Comparison of ENCODE assay signal across 19 mouse cellular contexts in genomic region chr10:95725349-95725748, GRCm38 (mm10). TPM values are rescaled to one million over a fixed set of nuclear protein-coding genes. Genes with fewer than 3 reads are reported as not detected.
DNase-seq lines count a peak whose midpoint lies in the region; ATAC-seq and TF ChIP-seq lines count a peak whose summit lies in the region.
"Had no signal": no experiment of that assay in that cellular context is flagged by ENCODE, and none has a peak within 500 bp of the region (broad histone marks: within the 10 kb centered on the region; RNA-seq: fewer than 3 reads in every experiment).

No protein-coding gene starts in this region.

- H3K27me3 ChIP-seq in kidney, embryonic 14.5 days (ENCODE audit: control insufficient read depth, insufficient read depth, low read length) = no peaks in the 10 kb centered on the region
- no peaks in the 10 kb centered on the region for H3K27me3 ChIP-seq in limb, embryonic 14.5 days (ENCODE audit: control insufficient read depth, insufficient read depth, low read length)
- H3K27me3 ChIP-seq in forebrain, embryonic 13.5 days = no peaks in the 10 kb centered on the region
- H3K27me3 ChIP-seq: lung, embryonic 15.5 days had no signal

- no peak for TF ChIP-seq POLR2A in limb, embryonic 14.5 days (IDR thresholded peaks at IDR 0.05; ENCODE audit: borderline replicate concordance, extremely low read depth, insufficient read depth, insufficient read length)

- H3K9me3 ChIP-seq in kidney, embryonic 14.5 days (ENCODE audit: control insufficient read depth, low read length) = no peaks in the 10 kb centered on the region
- no peaks in the 10 kb centered on the region for H3K9me3 ChIP-seq in limb, embryonic 14.5 days (ENCODE audit: control insufficient read depth, low read length)
- H3K9me3 ChIP-seq in forebrain, embryonic 13.5 days (replicated peaks) = no peaks in the 10 kb centered on the region
- H3K9me3 ChIP-seq: heart, embryonic 10.5 days; lung, embryonic 15.5 days; megakaryocyte, embryonic 14.5 days had no signal

- H3K4me1 ChIP-seq in kidney, embryonic 14.5 days (ENCODE audit: control insufficient read depth, insufficient read depth, low read length) = peaks cover 3% of the 10 kb centered on the region; the same call in 1 of the 2 replicates
- H3K4me1 ChIP-seq in limb, embryonic 14.5 days (ENCODE audit: control insufficient read depth, insufficient read depth, low read length) = peaks cover 34% of the 10 kb centered on the region
- H3K4me1 ChIP-seq in forebrain, embryonic 13.5 days = peaks cover 7% of the 10 kb centered on the region; the same call in 1 of the 2 replicates

- peak overlapping the region; percentile 90 for H3K27ac ChIP-seq in gastrocnemius, adult 2 months
- H3K27ac ChIP-seq in kidney, embryonic 14.5 days (ENCODE audit: low read depth, low read length) = peak overlapping the region; percentile 82; the same call in 1 of the 2 replicates
- peak overlapping the region; percentile 74 for H3K27ac ChIP-seq in limb, embryonic 14.5 days (replicated peaks; ENCODE audit: low read depth, low read length)
- no peak overlapping the region for H3K27ac ChIP-seq in forebrain, embryonic 13.5 days

- DNase-seq in gastrocnemius, adult 2 months = no peak
- DNase-seq in gastrocnemius, postnatal 4 days (ENCODE audit: low spot score in 2 of 2) = no peak
- no peak for DNase-seq in kidney, adult 11 months
- DNase-seq in adipocyte (ENCODE audit: low spot score) = peak; percentile 52
- DNase-seq in limb, embryonic 14.5 days (ENCODE audit: low spot score) = no peak
- DNase-seq in right cerebral cortex, postnatal 14 days = no peak
- DNase-seq: embryo, embryonic 11 days; thymus, adult 18-20 months had no signal

- ATAC-seq in kidney, embryonic 14.5 days (ENCODE audit: low FRiP score, low TSS enrichment) = no peak
- ATAC-seq in limb, embryonic 14.5 days (ENCODE audit: low FRiP score, low read depth) = no peak
- no peak for ATAC-seq in forebrain, embryonic 13.5 days

- no peaks in the 10 kb centered on the region for H3K36me3 ChIP-seq in kidney, embryonic 14.5 days (ENCODE audit: control insufficient read depth, insufficient read depth, low read length)
- H3K36me3 ChIP-seq in limb, embryonic 14.5 days (ENCODE audit: control insufficient read depth, insufficient read depth, low read length) = no peaks in the 10 kb centered on the region
- no peaks in the 10 kb centered on the region for H3K36me3 ChIP-seq in forebrain, embryonic 13.5 days (ENCODE audit: poor library complexity, severe bottlenecking)
- H3K36me3 ChIP-seq: heart, embryonic 10.5 days; lung, embryonic 15.5 days had no signal

- no peak overlapping the region for H3K4me2 ChIP-seq in kidney, embryonic 14.5 days (replicated peaks; ENCODE audit: low read depth, low read length)
- H3K4me2 ChIP-seq in limb, embryonic 14.5 days (replicated peaks; ENCODE audit: low read depth, low read length, severe bottlenecking) = peak overlapping the region; percentile 17; the same call in 1 of the 2 replicates
- no peak overlapping the region for H3K4me2 ChIP-seq in forebrain, embryonic 13.5 days
- H3K4me2 ChIP-seq: lung, embryonic 15.5 days had no signal

- peak overlapping the region; percentile 51 for H3K4me3 ChIP-seq in gastrocnemius, adult 2 months
- no peak overlapping the region for H3K4me3 ChIP-seq in kidney, embryonic 14.5 days (ENCODE audit: low read length)
- H3K4me3 ChIP-seq in limb, embryonic 14.5 days (replicated peaks; ENCODE audit: low read length) = no peak overlapping the region
- no peak overlapping the region for H3K4me3 ChIP-seq in forebrain, embryonic 13.5 days
- H3K4me3 ChIP-seq: heart, embryonic 10.5 days; lung, embryonic 15.5 days; megakaryocyte, embryonic 14.5 days had no signal

- WGBS in kidney, embryonic 14.5 days = 81% methylated on average over 5 of the region's 5 CpGs
- WGBS in limb, embryonic 14.5 days = 68% methylated on average over 5 of the region's 5 CpGs
- WGBS in forebrain, embryonic 13.5 days = 84% methylated on average over 5 of the region's 5 CpGs

- intact Hi-C loops in gastrocnemius, adult 2 months (cut with DNase I) = no loop called here

- TF ChIP-seq CTCF in gastrocnemius, adult 2 months (IDR thresholded peaks at IDR 0.05) = no peak

- no peak overlapping the region for H3K9ac ChIP-seq in kidney, embryonic 14.5 days (ENCODE audit: low read depth, low read length)
- no peak overlapping the region for H3K9ac ChIP-seq in limb, embryonic 14.5 days (ENCODE audit: low read depth, low read length, severe bottlenecking)
- H3K9ac ChIP-seq in forebrain, embryonic 13.5 days = no peak overlapping the region
- H3K9ac ChIP-seq: lung, embryonic 15.5 days had no signal

RNA-seq across cellular contexts. Expression of gene Anapc15-ps, which starts 52.1 kb away (rescaled TPM):
- not detected for total RNA-seq in gastrocnemius, adult 2 months (2021)
- not detected for total RNA-seq in gastrocnemius, postnatal 4 days (2021)
- polyA plus RNA-seq in kidney, embryonic 14.5 days (2014; fragmentation: Nextera tagmentation; extraction: Ambion mirVana) = 0.59 TPM in 1 of 2 replicates, not detected in the other
- 0.31 TPM in 1 of 2 replicates, not detected in the other for polyA plus RNA-seq in limb, embryonic 14.5 days (2012; rRNA removed)
- polyA plus RNA-seq in limb, embryonic 14.5 days (2014; fragmentation: Nextera tagmentation; extraction: Ambion mirVana) = not detected in 2 replicates
- polyA plus RNA-seq in forebrain, embryonic 13.5 days (2015; fragmentation: Nextera tagmentation; extraction: Ambion mirVana) = 0.91 TPM in 1 of 2 replicates, not detected in the other
- total RNA-seq: adrenal gland, postnatal 4 days; left cerebral cortex, adult 18-20 months; liver, adult 2 months; MEL; neutrophil, adult 5-6 weeks had no signal
- polyA plus RNA-seq: forebrain, embryonic 11.5 days; heart, embryonic 10.5 days; liver, adult 2 months had no signal
